Mouse (Mus musculus) heart, embryonic 13.5 days (tissue): ENCODE data around the gene Atg13. TPM values are rescaled to one million over a fixed set of nuclear protein-coding genes. Genes with fewer than 3 reads are reported as not detected.

Source experiments
- ATAC-seq: fragments of 200-750 bp; cut with Nextera tagmentation; 2 replicates; pipeline ENCODE4 v1.8.0; 2017; ENCODE audit warnings: moderate TSS enrichment; ENCODE audit not compliant: insufficient number of reproducible peaks, low FRiP score, low TSS enrichment; ENCODE audit errors: extremely low read depth
- H3K27ac ChIP-seq: fragments of 300-500 bp; sonication (generic); replicated peaks from 2 replicates; pipeline ENCODE4 v1.5.1; 2015; ENCODE audit warnings: moderate library complexity, mild to moderate bottlenecking, inconsistent platforms
- H3K27me3 ChIP-seq: fragments of 300-500 bp; sonication (generic); replicated peaks from 2 replicates; pipeline ENCODE4 v1.6.1; 2015; ENCODE audit warnings: mild to moderate bottlenecking, inconsistent platforms
- H3K36me3 ChIP-seq: fragments of 300-500 bp; sonication (generic); 2 replicates; pipeline ENCODE4 v1.6.1; 2015; ENCODE audit warnings: mild to moderate bottlenecking, inconsistent platforms
- H3K4me1 ChIP-seq: fragments of 300-500 bp; sonication (generic); 2 replicates; pipeline ENCODE4 v1.6.1; 2015; ENCODE audit warnings: inconsistent platforms
- H3K4me2 ChIP-seq: fragments of 300-500 bp; sonication (generic); 2 replicates; pipeline ENCODE4 v1.6.1; 2015; ENCODE audit warnings: inconsistent platforms, mild to moderate bottlenecking, moderate library complexity
- H3K4me3 ChIP-seq: fragments of 300-500 bp; sonication (generic); 2 replicates; pipeline ENCODE4 v1.5.1; 2015; ENCODE audit warnings: moderate library complexity, mild to moderate bottlenecking, inconsistent platforms
- H3K9ac ChIP-seq: fragments of 300-500 bp; sonication (generic); 2 replicates; pipeline ENCODE4 v1.6.1; 2015; ENCODE audit warnings: inconsistent platforms, mild to moderate bottlenecking, moderate library complexity
- H3K9me3 ChIP-seq: fragments of 300-500 bp; sonication (generic); 2 replicates; pipeline ENCODE4 v1.6.1; 2016; ENCODE audit warnings: inconsistent platforms
- WGBS: fragments of 180-500 bp; shearing (Covaris S2); methylation state at CpG from one replicate; pipeline ENCODE4 v1.1.7; 2015; ENCODE audit warnings: mixed read lengths; 5-methylcytosine and 5-hydroxymethylcytosine counted together
- polyA plus RNA-seq: library from polyadenylated mRNA; unstranded; fragments of >200 nt; fragmentation: Nextera tagmentation; extraction: Ambion mirVana; gene quantifications from 2 replicates; pipeline ENCODE4 v1.2.1, GENCODE M21; 2015

The Atg13 gene
- polyA plus RNA-seq, 1 experiment from 2014 or later: 20.6 TPM

- Histone ChIP-seq H3K36me3 (no peaks in the 10 kb centered on the region), H3K9ac (no peak overlapping the region), H3K4me2 (no peak overlapping the region), H3K4me1 (no peaks in the 10 kb centered on the region), H3K27ac (no peak overlapping the region), H3K27me3 (no peaks in the 10 kb centered on the region), H3K4me3 (no peak overlapping the region), H3K9me3 (no peaks in the 10 kb centered on the region)
- WGBS: 76% methylated on average over 18 of the region's 18 CpGs
- no peak for ATAC-seq
Measured at GRCm38 (mm10) chr2:91629682-91630081, 80.7 kb downstream of the Atg13 start.

GRCm38 (mm10) chr2:91628171-91628570 is 82.2 kb downstream of the Atg13 start:
- Histone ChIP-seq H3K36me3 (peaks cover 9% of the 10 kb centered on the region), H3K9me3 (no peaks in the 10 kb centered on the region), H3K4me1 (no peaks in the 10 kb centered on the region), H3K27ac (no peak overlapping the region), H3K4me3 (no peak overlapping the region), H3K9ac (no peak overlapping the region), H3K27me3 (no peaks in the 10 kb centered on the region), H3K4me2 (no peak overlapping the region)
- ATAC-seq: no peak
- WGBS: 84% methylated on average over 8 of the region's 8 CpGs

- Histone ChIP-seq H3K9ac (no peak overlapping the region), H3K4me1 (no peaks in the 10 kb centered on the region), H3K9me3 (no peaks in the 10 kb centered on the region), H3K27ac (no peak overlapping the region), H3K4me2 (no peak overlapping the region), H3K36me3 (peaks cover 14% of the 10 kb centered on the region), H3K27me3 (no peaks in the 10 kb centered on the region), H3K4me3 (no peak overlapping the region)
- ATAC-seq: no peak
- 63% methylated on average over 5 of the region's 5 CpGs for WGBS
Measured at GRCm38 (mm10) chr2:91627486-91627885, 82.9 kb downstream of the Atg13 start.

Other genes with a start within 250 kb of the Atg13 start
- 63.1 and 66.1 TPM in 2 replicates for gene Ckap5, start 183.8 kb downstream of the Atg13 start, polyA plus RNA-seq
- 0.72 and 4.8 TPM in 2 replicates for gene F2, start 74.2 kb downstream of the Atg13 start, polyA plus RNA-seq
- gene Zfp408, start 60.8 kb downstream of the Atg13 start, polyA plus RNA-seq: 6.9 and 7.0 TPM in 2 replicates
- gene Arhgap1, start 60.7 kb downstream of the Atg13 start, polyA plus RNA-seq: 136 and 145 TPM in 2 replicates
- gene Harbi1, start 276 bp upstream of the Atg13 start, polyA plus RNA-seq: 10.0 and 11.8 TPM in 2 replicates
- 9.8 and 10.4 TPM in 2 replicates for gene Ambra1, start 19.6 kb upstream of the Atg13 start, polyA plus RNA-seq
- not detected in 2 replicates for gene Chrm4, start 216.7 kb upstream of the Atg13 start, polyA plus RNA-seq
- gene Mdk, start 221.7 kb upstream of the Atg13 start, polyA plus RNA-seq: 603 and 654 TPM in 2 replicates
- gene Gm9821, start 235.1 kb upstream of the Atg13 start, polyA plus RNA-seq: 1.6 and 2.2 TPM in 2 replicates